Mouse (Mus musculus) liver, adult 2 months (tissue): Measurements from ENCODE around the gene Egfl7.

Source experiments
- CTCF ChIP-seq: fragments of 200-500 bp; IDR thresholded peaks from 2 replicates; pipeline ENCODE4 v1.5.1; 2011; ENCODE audit warnings: low read depth, low read length, control low read depth
- POLR2A ChIP-seq: fragments of 200-500 bp; IDR thresholded peaks from 2 replicates; pipeline ENCODE4 v1.6.1; 2011; ENCODE audit warnings: low read length, control low read depth; ENCODE audit not compliant: insufficient read depth; ENCODE audit errors: extremely low read depth

- TF ChIP-seq POLR2A (no peak), CTCF (no peak)
These were observed 36.7 kb upstream of the Egfl7 start for GRCm38 (mm10) chr2:26543155-26543554.
